Mouse (Mus musculus): ENCODE measurements around the gene Hpse. TPM values are rescaled to one million over a fixed set of nuclear protein-coding genes. Genes with fewer than 3 reads are reported as not detected.

The Hpse gene
- 5.8 and 7.5 TPM in 2 replicates for polyA plus RNA-seq (2012; rRNA removed)

DNA sequence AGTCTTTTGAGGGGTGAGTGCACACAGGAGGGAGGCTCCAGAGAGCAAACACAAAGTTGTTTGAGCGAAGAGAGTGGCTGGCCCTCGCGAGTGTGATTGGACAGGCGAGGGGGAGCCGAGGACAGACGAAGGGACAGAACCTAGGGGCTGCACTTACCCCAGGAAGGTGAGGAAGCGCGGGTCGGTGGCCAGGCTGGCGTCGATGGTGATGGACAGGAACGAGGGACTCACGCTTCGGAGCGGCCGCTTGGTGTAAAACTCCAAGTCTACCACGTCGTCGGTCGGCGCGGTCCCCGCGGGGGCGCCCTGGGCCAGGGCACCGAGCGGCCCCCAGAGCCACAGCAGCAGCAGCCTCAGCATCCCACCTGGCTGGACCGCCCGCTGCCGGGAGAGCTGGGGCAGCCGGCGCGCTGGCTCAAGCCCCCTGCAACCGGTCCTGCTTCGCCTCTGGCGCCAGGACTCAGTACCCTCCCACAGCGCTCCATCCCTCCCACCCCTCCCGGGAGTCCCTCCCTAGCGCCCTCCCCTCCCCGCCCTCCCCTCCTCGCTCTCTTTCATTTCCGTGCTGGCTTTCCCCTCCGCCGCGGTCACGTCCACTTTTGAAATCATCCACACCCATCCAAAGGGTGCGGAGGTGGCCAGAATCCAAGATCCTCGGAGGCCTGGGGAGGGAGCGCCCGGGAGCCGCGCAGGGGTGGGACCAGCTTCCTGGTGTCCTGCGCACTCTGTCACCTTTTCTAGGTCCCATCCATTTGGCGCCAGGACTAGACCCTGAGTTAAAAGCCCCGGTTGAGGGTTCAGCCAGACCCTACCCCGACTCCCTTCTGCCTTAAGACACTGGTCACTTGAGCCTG, at the start of gene Hpse:
Hpse (minus strand) TSS at position 482 of the 854 bp plus-strand sequence.
- WGBS: under 1% methylated on average over 55 of the region's 56 CpGs
- DNase-seq (ENCODE audit: low read depth, low spot score): peak; percentile 88

DNA sequence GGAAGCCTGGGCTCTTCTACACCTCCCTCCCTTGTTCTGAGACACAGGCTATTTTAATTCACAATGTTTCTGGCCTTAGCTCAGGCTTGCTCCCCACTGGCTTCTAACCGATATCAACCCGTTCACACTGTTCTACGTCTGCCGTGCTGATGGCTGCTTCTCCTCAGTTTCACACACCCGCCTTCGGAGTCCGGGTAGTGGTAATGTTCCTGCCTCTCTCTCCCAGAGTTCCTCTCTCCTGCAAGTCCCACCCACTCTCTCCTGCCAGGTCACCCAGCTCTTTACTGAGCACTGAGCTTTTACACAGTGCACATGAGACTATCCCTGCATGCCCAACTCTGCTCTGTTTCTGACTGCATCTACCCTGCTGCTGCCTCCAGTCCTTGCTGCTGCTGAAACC, 46.5 kb upstream of the Hpse start:
- 94% methylated on average over 7 of the region's 7 CpGs for WGBS
- DNase-seq (ENCODE audit: low read depth, low spot score): no peak

DNA sequence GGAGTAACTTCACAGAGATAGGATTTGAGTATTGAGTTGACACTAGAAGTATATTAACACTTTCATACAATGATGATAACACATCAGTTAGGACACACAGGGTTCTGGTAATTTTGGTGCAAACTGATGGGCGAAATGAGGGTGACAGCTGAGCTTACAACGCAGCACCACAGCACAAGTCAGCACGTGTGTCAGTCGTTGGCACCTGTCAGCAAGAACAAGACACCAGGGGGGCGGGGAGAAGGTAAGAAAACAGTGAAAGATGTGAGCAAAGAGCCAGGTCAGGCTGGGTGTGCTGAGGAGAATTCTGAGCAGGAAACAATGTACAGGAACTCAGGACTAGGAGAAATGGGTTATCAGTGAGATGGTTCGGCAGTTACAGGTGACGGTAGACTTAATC, 42.2 kb upstream of the Hpse start:
- no peak for DNase-seq (ENCODE audit: low read depth, low spot score)
- WGBS: 85% methylated on average over 7 of the region's 7 CpGs

DNA sequence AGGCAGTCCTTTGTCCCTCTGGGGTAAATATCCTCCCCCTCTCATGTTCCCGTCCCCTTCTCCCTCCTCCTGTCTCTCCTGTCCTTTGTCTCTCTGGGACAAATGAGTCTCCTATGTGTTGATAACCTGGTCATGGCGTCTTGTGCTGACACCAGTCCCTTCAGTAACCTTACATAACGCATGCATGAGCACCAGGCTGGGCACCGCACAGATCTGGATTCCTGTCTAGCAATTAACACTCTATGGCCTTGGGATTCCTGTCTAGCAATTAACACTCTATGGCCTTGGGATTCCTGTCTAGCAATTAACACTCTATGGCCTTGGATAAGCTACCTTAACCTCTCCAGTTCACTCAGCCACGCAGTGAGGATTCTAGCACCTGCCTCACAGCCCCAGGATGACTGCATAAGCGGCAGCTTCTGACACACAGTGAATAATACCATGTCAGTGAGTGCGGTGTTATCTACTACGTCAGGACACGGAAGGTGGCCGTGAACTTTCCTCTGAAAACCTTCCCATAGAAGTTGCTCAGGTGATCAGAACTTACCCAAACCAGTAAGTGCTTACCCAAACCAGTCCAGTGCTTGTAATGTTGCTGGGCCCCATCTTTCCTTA, 40.6 kb upstream of the Hpse start:
- 63% methylated on average over 10 of the region's 10 CpGs for WGBS
- no peak for DNase-seq (ENCODE audit: low read depth, low spot score)

DNA sequence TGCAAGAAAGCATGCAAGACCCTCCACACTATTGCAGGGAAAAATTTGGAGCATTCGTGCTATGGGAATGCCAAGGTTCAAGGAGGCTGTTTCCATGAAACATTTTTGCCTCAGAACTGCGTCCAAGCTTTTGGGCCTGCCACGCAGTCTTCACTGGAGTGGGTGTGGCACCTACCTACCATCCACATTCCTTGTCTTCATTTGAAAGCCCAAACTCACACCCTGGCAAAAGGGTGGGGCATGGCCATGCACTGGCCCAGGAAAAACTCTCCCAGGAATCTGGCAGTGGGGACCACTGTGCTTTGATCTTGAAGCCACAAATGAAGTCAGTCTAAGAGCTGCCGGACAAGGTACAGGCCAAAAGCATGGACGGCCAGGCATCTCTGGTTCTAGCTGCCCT, 38.6 kb upstream of the Hpse start:
- no peak for DNase-seq (ENCODE audit: low read depth, low spot score)
- WGBS: 93% methylated on average over 5 of the region's 5 CpGs

DNA sequence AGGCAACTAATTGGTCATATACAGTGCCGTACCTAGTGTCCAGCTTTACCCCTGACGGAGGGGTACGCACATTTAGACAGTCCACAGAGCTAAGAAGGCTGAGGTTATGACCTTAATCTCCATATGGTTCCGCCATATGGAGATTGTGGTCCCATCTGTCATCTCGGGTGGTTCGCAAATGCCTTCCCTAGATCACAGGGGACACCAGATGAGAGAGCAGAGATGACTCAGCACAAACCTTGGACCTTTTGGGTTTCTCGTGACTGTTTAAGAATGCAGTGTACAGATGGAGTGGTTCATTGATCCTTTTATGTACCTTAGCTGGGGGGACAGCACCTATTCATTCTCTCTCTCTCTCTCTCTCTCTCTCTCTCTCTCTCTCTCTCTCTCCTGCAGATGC, 33.9 kb upstream of the Hpse start:
- DNase-seq (ENCODE audit: low read depth, low spot score): no peak
- WGBS: 71% methylated on average over 7 of the region's 7 CpGs

DNA sequence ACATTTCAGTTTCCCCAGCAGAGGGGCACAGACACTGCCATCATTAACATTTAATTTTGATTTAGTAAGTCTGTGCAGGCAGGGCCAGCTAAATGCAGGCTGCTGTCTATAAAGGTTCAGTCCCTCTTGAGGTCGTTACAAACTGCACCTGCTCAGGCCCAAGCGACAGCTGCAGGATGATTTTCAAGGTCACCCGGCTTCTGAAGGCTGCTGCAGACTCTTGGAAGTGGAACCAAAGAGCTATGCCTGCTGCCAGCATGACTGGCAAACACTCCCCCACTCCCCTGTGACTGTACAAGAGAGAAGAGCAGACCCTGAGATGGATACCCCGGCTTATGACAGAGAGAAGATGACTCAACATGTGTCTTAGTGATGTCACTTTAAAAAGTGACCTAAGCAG, 32.1 kb upstream of the Hpse start:
- no peak for DNase-seq (ENCODE audit: low read depth, low spot score)
- 34% methylated on average over 4 of the region's 4 CpGs for WGBS

DNA sequence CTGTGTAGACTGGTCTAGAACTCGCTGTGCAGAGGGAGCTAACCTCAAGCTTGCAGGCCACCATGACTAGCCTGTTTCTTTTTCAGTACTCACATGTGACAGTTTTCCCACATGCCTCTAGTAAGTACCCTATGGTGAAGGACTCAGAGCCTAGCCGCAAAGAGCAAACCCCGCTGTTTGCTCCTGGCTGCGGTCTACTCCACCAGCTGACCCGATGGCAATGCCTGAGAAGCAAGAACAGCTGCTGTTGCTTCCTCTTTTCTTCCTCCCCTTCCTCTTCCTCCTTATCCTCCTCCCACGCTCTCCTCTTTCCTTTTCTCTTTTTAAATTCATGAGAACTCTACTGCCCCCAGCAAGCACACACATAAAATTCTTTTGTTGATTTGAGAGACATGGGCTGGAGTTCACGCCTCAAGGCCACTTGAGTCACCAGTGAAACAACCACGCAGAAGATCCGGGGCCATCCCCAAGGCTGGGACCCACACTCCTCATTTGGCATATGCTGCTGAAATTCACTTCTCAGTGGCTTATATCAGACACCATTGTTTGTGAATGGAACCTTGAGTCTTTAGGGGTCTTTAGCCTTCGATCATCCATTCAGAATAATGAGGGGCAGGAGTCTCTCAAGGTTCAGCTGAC, 31.2 kb upstream of the Hpse start:
- DNase-seq (ENCODE audit: low read depth, low spot score): no peak
- 75% methylated on average over 10 of the region's 10 CpGs for WGBS

DNA sequence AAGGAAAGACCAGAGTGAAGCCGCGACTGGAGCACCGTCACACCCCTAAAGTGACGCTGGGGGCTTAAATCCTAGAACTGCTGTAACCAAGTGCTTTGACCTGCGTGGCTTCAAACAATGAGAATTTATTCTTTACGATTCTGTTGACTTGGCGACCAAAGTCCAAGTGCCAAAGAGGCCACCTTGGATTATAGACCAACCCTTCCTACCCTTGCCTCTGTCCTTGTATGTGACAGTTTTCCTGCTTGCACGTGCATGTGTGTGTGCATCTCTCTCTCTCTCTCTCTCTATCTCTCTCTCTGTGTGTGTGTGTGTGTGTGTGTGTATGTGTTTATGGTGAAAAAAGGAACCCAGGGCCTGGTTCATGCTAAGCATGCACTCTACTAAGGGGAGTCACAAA, 19.3 kb upstream of the Hpse start:
- 55% methylated on average over 8 of the region's 8 CpGs for WGBS
- no peak for DNase-seq (ENCODE audit: low read depth, low spot score)

DNA sequence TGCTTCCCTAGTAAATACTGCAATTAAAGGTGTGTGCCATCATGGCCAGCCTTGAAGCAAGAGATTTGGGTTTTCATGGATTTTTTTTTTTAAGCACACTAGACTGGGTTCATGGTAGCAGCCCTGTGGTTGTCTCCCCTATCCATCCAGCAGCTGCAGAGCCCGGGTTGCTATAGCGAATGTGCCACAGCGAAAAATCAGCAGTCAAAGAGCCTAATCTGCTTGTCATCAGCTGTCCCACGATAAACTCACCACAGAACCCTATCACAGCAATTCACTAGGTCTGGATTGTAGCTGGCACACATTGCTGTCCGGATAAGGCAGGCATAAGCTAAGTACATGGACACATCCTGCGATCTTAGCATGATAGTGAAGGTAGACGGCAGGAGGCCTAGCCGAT, 17.4 kb upstream of the Hpse start:
- 89% methylated on average over 8 of the region's 8 CpGs for WGBS
- DNase-seq (ENCODE audit: low read depth, low spot score): no peak

DNA sequence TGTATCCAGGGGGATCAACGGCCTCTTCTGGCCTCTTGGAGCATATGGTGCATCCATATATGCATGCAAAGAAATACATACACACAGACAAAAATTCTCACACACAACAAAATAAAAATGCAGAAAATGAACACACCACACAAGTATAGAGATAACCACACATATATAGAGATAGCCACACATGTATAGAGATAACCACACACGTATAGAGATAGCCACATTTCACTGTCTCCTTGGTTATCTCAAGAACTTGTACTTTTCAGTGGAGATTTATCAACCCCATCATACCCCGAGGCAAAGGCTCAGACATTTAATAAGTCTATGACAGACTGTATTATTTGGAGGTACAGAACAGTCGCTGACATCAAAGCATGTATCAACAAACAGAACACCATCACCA, 15.0 kb upstream of the Hpse start:
- no peak for DNase-seq (ENCODE audit: low read depth, low spot score)

DNA sequence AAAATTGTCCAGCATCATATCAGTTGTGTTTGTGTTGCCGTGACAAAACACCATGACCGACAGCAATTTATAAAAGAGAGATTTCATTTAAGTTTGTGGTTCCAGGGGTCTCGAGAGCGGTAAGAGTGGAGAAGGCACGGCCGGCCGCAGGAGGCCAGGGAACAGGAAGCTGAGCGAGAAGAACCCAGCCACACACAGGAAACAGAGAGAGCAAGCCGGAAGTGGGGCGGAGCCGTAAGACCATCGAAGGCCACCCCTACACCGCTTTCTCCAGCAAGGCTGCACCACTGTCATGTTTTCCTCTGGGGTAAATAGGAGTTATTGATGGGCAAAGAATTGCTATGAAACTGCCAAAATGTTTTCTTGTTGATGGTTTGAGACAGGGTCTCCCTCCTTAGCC, 9.2 kb upstream of the Hpse start:
- WGBS: 78% methylated on average over 13 of the region's 13 CpGs
- DNase-seq (ENCODE audit: low read depth, low spot score): no peak

More for the DNA sequence above, 15.0 kb upstream of the Hpse start:
- WGBS: 85% methylated on average over 4 of the region's 4 CpGs

DNA sequence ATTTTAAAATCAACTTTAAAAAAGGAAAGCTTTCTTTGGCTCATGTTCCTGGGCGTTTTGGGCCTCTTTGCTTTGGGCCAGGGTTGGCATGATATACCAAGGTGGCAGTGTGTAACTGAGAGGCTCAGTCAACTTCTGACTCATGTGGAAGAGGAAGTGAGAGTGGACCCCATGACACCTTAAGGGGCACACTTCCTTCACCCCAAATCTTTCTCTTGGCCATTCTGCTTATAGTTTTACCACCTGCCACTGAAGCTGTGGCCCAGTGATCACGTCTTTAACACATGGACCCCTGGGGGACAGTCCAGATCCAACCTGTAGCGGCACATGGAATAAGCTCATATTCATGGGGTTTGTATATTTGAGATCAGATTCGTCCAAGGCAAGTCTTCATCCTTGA, 6.5 kb upstream of the Hpse start:
- 75% methylated on average over 4 of the region's 4 CpGs for WGBS
- DNase-seq (ENCODE audit: low read depth, low spot score): no peak

DNA sequence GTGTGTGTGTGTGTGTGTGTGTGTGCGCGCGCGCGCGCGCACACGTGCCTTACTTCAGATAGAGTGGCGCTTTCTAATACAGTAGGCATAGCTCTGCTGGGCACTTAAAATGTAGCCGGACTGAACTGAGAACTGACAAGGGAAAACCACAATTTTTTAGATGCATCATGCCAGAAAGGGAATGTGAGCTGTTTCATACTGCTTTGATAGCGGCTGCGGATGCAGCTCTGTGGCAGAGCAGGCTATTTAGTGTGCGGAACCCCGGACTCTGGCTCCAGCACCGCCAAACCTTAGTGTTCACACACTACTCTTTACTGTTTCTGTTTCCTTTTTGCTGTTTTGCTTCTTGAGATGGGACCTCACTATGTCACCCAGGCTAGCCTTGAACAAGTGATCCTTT, 2.8 kb downstream of the Hpse start:
- 92% methylated on average over 15 of the region's 15 CpGs for WGBS
- DNase-seq (ENCODE audit: low read depth, low spot score): no peak

DNA sequence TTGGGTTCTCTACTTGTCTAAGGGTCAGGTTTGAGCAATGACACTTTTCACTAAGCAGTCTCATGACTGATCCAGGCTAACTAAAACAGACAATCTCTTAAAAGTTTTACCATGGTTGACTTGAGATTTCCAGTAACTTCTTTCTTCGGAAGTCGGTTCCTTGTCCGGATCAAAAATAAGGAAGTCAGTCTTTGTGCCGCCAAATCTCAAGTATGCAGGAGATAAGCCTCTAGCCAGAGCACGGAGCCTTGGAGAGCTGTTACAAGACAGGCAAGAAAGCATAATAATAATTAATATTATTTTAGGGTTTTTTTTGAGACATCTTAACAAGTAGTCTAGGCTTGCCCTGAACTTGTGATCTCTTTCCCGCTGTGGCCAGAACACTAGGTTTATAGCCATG, 8.3 kb downstream of the Hpse start:
- no peak for DNase-seq (ENCODE audit: low read depth, low spot score)
- 81% methylated on average over 6 of the region's 6 CpGs for WGBS

DNA sequence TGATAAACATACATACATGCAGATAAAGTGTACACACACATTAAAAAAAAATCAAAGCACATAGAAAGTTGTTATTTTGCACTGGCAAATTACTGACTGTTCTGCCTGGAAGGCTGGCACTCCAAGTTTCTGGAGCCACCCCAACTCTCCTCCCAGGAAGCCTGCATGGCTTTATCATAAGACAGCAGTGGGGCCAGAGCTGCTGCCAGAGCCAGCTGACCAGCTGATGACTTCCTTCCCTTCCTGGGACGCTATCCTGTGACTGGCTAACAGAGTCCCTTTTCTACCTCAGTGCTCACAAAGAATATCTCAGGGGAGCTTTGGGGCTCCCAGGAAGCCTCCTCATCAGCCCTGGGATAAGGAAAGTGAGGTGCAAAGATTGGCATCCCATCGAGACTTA, 9.5 kb downstream of the Hpse start:
- no peak for DNase-seq (ENCODE audit: low read depth, low spot score)
- WGBS: 68% methylated on average over 2 of the region's 2 CpGs

DNA sequence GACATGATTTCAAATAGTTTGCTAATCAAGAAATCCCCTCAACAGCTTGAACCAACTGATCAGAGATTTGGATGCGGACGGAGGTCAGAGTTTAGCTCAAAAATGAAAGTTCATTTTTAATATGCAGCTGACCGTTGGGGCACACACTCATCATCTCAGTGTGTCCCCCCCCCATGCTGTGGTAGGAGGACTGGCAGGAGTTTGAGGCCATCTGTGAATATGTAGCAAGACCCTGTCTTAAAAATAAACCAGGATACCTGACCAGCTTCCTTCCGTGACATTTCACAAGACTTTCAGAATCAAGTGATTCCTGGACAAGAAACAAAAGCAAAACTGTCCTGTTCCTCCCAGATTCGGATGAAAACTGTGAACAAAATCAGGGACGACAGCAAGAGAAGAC, 10.5 kb downstream of the Hpse start:
- 87% methylated on average over 6 of the region's 6 CpGs for WGBS
- no peak for DNase-seq (ENCODE audit: low read depth, low spot score)

DNA sequence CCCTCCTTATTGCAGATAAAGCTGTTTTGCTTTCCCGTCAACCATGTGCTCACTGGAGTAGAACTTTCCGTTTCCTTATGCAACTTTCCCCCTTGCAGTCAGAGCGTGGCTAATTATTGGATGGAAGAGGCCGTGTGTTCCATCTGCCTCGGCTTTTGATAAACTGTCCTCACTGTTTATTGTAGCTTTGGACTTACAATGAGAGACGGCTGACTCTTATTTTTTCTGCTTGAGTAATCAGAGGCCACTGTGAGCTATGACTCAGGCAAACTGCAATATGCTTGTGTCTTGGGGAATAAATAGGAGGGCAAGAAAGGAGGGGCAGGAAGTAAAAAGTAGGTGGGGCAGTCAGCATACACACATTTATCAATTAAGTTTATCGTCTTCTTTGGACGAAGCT, 12.8 kb downstream of the Hpse start:
- DNase-seq (ENCODE audit: low read depth, low spot score): no peak
- WGBS: 56% methylated on average over 8 of the region's 8 CpGs

DNA sequence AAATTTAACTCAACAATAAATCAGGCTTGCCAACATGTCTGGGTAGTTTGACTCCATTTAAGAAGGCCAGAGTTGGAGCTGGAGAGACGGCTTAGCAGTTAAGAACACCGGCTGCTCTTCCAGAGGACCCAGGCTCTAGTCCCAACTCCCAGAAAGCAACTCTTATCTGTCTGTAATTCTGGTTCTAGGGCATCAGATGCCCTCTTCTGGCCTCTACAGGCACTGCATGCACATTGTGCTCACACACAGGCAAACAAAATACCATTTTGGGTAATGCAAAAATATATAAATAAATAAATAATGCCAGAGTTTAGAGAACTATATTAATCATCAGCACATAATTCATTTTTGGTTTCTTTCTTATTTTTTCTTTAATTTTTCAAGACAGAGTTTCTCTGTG, 15.2 kb downstream of the Hpse start:
- WGBS: 95% methylated on average over 2 of the region's 2 CpGs

DNA sequence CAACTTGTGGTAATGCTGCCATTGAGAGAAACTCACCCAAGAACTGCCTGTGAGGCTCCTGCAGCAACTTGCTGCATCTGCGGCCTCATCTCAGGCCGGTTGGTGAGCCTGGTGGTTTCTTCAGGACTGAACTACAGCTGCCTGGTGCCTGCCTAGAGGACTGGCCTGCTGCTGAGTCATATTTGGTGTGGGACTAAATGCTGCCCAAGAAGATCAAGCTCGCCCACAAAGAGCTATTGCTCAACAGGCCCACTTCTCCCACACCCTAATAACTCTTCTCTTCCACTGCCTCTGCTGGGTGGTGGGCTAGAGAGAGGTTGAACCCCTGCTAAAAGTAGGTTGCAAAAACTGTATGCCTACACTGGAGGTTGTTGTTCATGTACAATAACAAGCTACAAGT, 17.2 kb downstream of the Hpse start:
- WGBS: 86% methylated on average over 3 of the region's 3 CpGs
- no peak for DNase-seq (ENCODE audit: low read depth, low spot score)

More for the DNA sequence above, 15.2 kb downstream of the Hpse start:
- DNase-seq (ENCODE audit: low read depth, low spot score): no peak
